Mouse (Mus musculus) cerebellum, postnatal 14 days (tissue): ENCODE measurements around the gene Gm7137.
"Not testable (repeated sequence)": the region's sequence is repeated elsewhere in the genome, so short reads cannot be mapped to it uniquely, and the experiment has no call there.

Experiments used
- DNase-seq, 2 experiments: peaks; one replicate each; pipeline ENCODE4 v3.0.0; 2021; ENCODE audit warnings: mixed read lengths in 2 of 2

The Gm7137 gene

DNA sequence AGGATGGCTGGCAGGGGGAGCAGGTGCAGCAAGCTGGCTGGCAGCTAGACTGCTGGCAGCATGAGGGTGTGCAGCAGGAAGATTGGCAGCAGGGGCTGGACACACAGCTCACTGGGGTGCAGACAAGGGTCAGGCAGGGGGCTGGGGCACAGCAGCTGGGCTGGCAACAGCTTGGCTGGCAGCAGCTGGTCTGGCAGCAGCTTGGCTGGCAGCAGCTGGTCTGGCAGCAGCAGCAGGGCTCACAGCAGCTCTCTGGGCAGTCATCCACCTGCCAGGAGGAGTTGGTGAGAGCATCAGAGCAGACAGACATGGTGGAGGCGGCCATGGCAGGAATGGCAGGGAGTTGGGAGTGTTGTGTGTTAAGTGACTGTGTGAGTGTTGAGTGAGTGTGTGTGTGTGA lies at the start of gene Gm7137:
TSS of gene Gm7137 (minus strand) at position 325 of the 400 bp plus-strand sequence.
- DNase-seq: not testable (repeated sequence)

DNA sequence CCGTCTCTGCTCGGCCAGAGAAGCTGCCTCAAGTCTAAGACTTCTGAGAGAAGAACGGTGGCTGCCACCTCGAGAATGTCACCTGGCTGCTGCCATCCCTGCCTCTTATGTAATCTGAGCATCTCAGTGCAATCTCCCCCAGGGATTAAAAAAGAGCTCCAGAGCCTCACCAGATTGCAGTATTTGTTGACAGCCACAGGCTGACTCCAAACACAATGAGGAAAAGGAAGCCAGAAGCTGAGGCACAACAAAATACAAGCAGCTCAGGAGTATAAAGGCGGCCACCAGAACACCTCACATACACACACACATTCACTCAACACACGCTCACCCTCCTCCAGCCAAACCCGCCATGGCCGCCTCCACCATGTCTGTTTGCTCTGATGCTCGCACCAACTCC lies 47.6 kb upstream of the Gm7137 start, which contains the start of gene Krtap10-10:
TSS of gene Krtap10-10 (plus strand) at position 301 of the 400 bp plus-strand sequence.
- DNase-seq: no peak

DNA sequence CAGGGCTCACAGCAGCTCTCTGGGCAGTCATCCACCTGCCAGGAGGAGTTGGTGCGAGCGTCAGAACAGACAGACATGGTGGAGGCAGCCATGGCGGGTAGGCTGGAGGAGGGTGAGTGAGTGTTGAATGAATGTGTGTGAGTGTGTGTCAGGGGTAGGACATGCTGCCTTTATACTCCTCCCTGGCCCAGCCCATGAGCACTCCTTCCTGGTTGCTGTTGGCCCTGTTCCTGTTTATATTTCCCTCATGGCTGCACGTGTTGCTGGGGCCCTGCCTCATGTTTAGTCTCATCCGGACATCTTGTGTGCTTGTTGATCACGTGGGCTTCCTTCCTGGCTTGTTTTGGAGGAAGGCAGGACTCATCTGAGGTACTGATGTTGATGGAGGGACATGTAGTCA lies 39.0 kb upstream of the Gm7137 start, which contains the start of gene Krtap10-4:
TSS of gene Krtap10-4 (minus strand) at position 145 of the 400 bp plus-strand sequence.
- no peak for DNase-seq

DNA sequence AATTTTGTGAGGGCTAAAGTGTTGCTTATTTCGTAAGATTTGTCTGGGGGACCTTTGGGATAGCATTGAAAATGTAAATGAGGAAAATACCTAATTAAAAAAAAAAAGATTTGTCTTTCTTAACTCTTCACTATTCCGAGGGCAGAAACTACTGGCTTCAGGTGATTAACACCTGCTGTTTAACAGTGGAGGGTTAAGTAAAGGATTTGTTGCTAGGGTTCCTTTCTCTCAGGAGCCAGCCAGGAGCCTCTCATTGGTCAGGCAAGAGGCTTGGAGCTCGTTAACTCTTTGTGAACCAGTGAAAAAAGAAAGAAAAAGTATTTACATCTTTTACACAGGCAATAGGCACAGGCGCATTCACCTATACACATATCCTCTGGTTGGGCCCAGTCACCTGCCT lies 31.2 kb upstream of the Gm7137 start:
- DNase-seq: no peak

DNA sequence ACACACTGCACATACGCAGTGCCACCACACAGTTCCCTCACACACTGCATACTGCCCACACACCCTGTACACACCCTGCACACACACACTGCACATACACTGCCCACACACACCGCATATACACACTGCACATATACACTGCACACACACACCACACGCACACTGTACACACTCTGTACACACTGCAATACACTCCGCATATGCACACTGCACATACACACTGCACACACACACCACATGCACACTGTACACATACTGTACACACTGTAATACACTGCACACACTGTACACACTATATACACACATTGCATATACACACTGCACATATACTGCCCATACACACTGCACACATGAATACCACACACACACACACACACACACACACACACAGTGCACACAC lies 30.5 kb upstream of the Gm7137 start:
- DNase-seq: no peak

DNA sequence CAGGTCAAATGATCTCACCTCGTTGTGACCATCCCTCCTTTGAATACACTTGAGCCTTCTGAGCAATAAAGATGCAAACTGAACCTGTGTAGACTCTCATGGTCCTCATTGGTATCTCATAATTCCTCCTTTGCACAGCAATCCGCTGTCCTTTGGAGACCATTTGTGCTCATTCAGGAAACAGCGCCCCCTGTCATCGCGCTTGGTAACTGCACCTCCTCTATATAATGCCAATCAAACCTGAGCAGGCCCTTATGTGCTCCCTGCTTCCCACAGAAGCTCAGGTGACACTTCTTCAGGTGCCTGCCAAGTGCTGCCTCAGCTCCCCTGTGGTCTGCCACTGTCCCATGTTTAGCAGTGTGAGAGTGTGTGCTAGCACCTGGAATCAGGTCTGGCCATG lies 27.5 kb upstream of the Gm7137 start:
- peak in 1 of 2 experiments; percentile 28 for DNase-seq

DNA sequence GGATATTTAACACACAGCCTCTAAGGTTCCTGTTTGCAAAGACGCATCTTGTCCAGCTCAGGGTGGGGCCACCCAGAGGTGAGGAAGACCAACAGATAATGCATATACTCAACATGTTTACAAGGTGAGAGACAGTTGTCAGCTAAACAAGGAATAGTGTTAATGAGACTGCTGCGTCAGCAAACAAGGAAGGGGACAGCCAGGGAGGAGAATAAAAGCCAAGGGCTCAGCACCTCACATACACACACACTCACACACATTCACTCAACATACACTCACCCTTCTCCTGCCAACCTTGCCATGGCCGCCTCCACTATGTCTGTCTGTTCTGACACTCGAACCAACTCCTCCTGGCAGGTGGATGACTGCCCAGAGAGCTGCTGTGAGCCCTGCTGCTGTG lies 26.4 kb upstream of the Gm7137 start, which contains the start of gene Gm2696:
TSS of gene Gm2696 (plus strand) at position 301 of the 400 bp plus-strand sequence.
- DNase-seq: no peak

DNA sequence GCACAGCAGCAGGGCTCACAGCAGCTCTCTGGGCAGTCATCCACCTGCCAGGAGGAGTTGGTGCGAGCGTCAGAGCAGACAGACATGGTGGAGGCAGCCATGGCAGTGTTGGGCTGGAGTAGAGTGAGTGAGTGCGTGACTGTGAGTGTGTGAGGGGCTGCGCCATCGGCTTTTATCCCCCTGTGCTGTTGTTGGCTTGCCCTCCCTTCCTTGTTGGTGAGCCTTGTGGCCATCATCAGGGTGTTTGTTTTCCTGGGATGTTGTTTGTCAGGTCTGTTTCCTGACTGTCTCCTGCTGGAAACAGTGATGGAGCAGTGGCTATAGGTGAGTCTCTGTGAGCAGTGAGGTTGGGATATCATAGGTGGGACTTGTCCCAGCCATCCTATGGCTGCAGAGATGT lies 23.7 kb upstream of the Gm7137 start, which contains the start of gene Gm9507:
TSS of gene Gm9507 (minus strand) at position 101 of the 400 bp plus-strand sequence.
- no peak for DNase-seq

DNA sequence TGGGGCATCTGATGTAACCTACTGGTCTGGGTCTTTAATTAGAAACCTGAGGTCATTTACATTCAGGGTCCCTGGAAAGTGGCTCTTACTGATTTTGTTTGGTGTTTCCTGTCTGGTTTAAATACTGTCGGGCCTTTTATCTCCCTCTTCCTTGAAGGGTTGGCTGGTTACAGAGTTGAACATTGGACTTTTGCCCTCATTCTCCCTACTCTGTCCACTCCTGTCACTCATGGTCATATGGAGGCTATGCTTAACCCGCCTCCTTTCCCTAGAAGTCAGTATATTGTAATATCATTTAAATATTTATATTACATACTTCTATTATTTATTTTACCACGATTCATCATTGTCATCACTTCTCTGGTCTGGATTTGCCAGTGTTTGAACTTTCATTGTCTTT lies 16.1 kb upstream of the Gm7137 start:
- DNase-seq: no peak

DNA sequence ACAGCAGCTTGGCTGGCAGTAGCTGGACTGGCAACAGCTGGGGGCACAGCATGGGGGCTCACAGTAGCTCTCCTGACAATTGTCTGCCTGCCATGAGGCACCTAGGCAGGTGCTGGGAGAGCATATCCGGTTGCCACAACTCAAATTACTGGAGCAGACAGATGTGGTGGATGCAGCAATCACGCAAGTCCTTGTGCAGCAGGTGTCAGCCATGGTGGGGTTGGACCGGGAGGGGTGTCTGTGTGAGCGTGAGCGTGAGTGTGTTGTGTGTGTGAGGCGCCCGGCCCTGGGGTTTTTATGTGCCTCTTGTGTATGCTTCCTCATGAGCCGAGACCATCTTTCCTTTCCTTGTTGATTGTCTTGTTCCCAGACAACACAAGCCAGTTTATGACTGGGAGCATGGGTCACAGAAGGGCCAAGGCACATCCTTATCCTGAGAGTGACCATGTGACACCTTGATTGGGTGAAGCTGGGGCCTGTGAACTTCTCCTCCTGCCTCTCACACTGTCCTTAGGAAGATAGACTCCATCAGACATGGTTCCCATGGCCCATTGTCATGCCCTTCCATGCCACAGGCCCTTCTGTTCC lies 11.0 kb upstream of the Gm7137 start, which contains the start of gene Gm19668:
TSS of gene Gm19668 (minus strand) at position 213 of the 588 bp plus-strand sequence.
- no peak for DNase-seq

DNA sequence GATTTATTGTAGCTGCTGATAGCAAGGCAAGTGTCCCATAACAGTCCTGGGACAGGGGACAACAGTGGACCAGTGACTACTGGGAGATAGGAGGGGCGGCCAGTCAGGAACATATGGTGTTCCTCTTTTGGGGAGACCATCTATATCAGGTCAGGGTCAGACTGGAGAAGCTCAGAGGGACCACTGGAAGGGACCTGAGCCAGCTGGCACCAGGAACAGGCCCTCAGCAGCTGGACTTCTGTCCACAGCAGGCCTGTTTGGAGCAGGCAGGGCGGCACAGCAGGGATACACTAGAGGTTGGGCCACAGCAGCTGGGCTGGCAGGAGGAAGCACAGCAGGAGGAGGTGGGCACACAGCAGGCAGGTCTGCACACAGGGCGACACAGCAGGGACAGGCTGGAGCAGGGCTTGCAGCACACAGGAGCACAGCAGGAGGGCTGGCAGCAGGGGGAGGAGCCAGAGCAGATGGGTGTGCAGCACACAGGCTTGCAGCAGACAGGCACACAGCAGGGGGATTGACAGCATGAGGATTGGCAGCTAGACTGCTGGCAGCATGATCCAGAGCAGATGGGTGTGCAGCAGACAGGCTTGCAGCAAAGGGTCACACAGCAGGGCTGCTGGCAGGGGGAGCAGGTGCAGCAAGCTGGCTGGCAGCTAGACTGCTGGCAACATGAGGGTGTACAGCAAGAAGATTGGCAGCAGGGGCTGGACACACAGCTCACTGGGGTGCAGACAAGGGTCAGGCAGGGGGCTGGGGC lies 10.3 kb upstream of the Gm7137 start:
- peak; percentile 18 to 51 for DNase-seq

DNA sequence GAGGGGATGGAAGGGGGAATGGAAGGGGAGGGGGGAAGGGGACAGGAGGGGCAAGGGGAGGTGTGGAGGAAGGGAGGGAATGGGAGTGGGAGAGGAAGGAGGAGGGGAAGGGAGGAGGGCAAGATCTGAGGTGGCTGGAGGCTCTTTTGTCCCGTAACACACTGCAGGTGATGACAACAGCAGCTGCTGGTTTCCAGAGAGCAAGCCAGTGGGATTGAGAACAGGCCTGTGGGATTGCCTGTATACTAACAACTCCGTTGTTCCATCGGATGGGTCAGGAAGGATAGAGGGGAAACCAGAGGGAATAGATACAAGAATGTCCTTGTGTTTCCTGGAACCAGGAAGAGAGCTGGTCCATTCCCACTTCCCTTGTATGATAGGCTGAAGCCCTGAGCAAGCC lies 9.7 kb upstream of the Gm7137 start:
- DNase-seq: no peak

DNA sequence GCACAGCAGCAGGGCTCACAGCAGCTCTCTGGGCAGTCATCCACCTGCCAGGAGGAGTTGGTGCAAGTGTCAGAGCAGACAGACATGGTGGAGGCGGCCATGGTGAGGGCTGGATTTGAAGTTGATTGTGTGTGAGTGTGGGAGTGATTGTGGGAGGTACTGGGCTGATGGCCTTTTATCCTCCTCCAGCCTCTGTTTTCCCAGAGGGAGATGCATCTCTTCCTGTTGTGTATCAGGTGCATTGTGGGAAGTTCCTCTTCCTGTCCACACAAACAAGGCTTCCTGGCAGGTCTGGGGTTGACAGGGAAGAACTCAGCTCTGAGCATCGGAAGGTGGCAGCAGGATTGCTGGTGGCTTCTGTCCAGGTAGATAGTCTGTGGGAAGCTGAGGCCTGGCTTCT lies 7.0 kb upstream of the Gm7137 start, which contains the start of gene Gm9639:
TSS of gene Gm9639 (minus strand) at position 101 of the 400 bp plus-strand sequence.
- DNase-seq: no peak

DNA sequence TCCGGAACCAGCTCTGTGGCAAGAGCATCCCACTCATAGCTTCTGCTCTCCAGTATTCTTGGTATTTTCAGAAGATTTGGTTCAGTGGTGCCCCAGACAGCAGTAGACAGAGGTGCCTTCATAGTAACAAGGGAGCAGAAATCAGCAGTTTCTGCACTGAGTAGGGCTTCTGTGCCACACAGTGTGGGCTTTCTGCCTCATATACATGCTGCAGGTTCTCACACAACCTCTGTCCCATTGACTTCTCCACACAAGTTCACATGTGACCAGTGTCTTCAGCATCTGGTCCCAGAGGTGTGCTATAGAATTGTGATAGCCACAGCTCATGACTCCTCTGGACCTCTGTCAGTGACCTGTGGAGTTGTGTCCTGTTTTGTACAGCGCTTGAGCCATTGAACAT lies 621 bp upstream of the Gm7137 start:
- DNase-seq: no peak

DNA sequence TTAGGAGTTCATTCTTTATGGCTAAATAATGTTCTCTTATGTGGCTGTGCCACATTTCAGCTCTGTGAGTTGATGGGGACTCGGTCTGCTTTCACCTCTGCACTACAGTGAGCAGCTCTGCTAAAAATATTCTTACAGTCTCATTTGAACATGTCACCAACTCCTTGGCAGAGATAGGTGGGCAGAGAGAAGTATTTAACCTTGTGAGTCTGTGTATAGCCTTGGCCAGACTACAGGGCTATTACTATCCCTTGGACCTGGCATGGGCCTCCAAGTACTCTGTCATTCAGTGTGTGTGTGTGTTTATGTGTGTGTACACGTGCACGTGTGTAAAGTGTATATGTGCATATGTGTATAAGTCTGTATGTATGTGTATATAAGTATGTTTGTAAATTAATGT lies 4.6 kb downstream of the Gm7137 start:
- DNase-seq: not testable (repeated sequence)

DNA sequence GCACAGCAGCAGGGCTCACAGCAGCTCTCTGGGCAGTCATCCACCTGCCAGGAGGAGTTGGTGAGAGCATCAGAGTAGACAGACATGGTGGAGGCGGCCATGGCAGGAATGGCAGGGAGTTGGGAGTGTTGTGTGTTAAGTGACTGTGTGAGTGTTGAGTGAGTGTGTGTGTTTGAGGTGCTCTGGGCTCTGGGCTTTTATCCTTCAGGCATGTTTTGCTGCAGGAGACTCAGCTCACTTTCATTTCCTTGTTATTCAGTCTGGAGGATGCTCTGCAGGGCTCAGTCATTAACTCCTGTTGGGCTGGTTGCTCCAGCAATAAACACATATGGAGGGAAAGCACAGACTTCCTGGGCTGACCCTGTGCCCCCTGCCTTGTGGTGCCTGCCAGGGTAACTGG lies 5.6 kb downstream of the Gm7137 start, which contains the start of gene Gm3250:
TSS of gene Gm3250 (minus strand) at position 101 of the 400 bp plus-strand sequence.
- DNase-seq: not testable (repeated sequence)

DNA sequence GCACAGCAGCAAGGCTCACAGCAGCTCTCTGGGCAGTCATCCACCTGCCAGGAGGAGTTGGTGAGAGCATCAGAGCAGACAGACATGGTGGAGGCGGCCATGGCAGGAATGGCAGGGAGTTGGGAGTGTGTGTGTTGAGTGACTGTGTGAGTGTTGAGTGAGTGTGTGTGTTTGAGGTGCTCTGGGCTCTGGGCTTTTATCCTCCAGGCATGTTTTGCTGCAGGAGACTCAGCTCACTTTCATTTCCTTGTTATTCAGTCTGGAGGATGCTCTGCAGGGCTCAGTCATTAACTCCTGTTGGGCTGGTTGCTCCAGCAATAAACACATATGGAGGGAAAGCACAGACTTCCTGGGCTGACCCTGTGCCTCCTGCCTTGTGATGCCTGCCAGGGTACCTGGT lies 11.2 kb downstream of the Gm7137 start, which contains the start of gene Gm7138:
TSS of gene Gm7138 (minus strand) at position 101 of the 400 bp plus-strand sequence.
- DNase-seq: not testable (repeated sequence)

DNA sequence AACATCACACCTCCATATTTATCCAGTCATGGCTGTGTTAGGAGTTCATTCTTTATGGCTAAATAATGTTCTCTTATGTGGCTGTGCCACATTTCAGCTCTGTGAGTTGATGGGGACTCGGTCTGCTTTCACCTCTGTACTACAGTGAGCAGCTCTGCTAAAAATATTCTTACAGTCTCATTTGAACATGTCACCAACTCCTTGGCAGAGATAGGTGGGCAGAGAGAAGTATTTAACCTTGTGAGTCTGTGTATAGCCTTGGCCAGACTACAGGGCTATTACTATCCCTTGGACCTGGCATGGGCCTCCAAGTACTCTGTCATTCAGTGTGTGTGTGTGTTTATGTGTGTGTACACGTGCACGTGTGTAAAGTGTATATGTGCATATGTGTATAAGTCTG lies 15.9 kb downstream of the Gm7137 start:
- not testable (repeated sequence) for DNase-seq

DNA sequence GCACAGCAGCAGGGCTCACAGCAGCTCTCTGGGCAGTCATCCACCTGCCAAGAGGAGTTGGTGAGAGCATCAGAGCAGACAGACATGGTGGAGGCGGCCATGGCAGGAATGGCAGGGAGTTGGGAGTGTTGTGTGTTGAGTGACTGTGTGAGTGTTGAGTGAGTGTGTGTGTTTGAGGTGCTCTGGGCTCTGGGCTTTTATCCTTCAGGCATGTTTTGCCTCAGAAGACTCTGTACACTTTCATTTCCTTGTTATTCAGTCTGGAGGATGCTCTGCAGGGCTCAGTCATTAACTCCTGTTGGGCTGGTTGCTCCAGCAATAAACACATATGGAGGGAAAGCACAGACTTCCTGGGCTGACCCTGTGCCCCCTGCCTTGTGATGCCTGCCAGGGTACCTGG lies 16.8 kb downstream of the Gm7137 start, which contains the start of gene Gm3238:
TSS of gene Gm3238 (minus strand) at position 101 of the 400 bp plus-strand sequence.
- not testable (repeated sequence) for DNase-seq

DNA sequence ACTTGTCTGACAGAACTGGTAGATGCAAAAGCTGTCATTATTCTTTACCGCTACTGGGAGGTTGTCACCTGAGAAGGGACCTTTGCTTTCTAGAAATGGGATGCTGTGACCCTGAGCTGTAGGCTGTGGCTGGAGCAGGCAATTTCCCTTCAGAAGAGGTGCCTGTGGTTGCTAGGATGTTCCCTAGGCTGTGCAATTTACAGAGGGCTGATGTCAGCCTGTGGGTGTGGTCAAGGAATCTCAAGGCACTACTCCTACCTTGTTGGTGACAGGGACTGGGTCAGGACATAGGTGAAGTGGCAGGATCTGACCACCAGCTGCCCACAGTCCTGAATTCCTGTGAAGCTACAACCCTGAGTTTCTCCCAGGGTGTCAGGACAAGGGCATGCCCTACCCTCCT lies 18.3 kb downstream of the Gm7137 start:
- no peak for DNase-seq

DNA sequence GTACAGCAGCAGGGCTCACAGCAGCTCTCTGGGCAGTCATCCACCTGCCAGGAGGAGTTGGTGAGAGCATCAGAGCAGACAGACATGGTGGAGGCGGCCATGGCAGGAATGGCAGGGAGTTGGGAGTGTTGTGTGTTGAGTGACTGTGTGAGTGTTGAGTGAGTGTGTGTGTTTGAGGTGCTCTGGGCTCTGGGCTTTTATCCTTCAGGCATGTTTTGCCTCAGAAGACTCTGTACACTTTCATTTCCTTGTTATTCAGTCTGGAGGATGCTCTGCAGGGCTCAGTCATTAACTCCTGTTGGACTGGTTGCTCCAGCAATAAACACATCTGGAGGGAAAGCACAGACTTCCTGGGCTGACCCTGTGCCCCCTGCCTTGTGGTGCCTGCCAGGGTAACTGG lies 28.4 kb downstream of the Gm7137 start, which contains the start of gene Gm3233:
TSS of gene Gm3233 (minus strand) at position 101 of the 400 bp plus-strand sequence.
- DNase-seq: not testable (repeated sequence)

DNA sequence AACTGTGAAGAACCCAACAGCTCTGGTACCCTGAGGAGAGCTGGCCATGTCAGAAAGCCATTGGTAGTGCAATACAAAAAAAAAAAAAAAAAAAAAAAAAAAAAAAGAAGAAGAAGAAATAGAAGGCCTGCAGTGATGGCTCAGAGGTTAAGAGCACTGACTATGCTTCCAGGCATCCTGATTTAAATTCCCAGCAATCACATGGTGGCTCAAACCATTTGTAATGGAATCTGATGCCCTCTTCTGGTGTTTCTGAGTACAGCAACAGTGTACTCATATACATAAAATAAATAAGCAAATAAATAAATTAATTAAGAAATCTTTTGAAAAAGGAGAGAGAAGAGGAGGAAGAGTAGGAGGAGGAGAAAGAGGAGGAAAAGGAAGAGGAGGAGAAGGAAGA lies 34.6 kb downstream of the Gm7137 start:
- no peak for DNase-seq

DNA sequence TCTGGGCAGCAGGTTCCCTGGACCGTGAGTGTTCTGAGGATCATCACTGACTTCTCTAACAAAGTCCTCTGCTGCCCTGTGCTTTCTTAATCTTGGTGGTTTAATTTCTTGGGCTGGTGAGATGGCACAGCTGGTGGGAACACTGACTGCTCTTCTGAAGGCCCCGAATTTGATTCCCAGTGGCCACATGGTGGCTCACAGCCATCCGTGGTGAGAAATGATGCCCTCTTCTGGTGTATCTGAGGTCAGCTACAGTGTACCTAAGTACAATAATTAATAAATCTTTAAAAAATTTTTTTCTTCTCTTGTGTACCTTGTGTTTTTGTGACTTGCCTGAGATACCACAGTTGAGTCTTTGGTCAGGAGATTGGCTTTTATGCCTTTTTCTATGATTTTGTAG lies 35.7 kb downstream of the Gm7137 start:
- DNase-seq: not testable (repeated sequence)
